Mouse (Mus musculus) myocyte (in vitro differentiated cells): ENCODE data around the gene Scn11a. TPM values are rescaled to one million over a fixed set of nuclear protein-coding genes. Genes with fewer than 3 reads are reported as not detected.
A peak's percentile ranks its signal among the peaks of the same experiment; 100 is the strongest.

Experiments used
- H3K27me3 ChIP-seq: one replicate; pipeline ENCODE4 v1.6.1; 2011; ENCODE audit not compliant: control insufficient read depth, insufficient read depth, insufficient read length
- H3K36me3 ChIP-seq: one replicate; pipeline ENCODE4 v1.6.1; 2011; ENCODE audit not compliant: control insufficient read depth, insufficient read depth
- H3K4me2 ChIP-seq: one replicate; pipeline ENCODE4 v1.6.1; 2011; ENCODE audit warnings: low read depth, control low read depth
- H3K4me3 ChIP-seq: one replicate; pipeline ENCODE4 v1.5.1; 2011; ENCODE audit warnings: mild to moderate bottlenecking, control low read depth, moderate library complexity
- H3K79me2 ChIP-seq: one replicate; pipeline ENCODE4 v1.6.1; 2011; ENCODE audit not compliant: control insufficient read depth, insufficient read depth
- H3ac ChIP-seq: one replicate; pipeline ENCODE4 v1.6.1; 2011; ENCODE audit not compliant: control insufficient read depth, insufficient read length
- CEBPB ChIP-seq: IDR thresholded peaks from 2 replicates; pipeline ENCODE4 v1.6.1; 2011; ENCODE audit warnings: mild to moderate bottlenecking, moderate library complexity; ENCODE audit not compliant: poor library complexity, insufficient read depth, severe bottlenecking
- E2F4 ChIP-seq: IDR thresholded peaks from one replicate; pipeline ENCODE4 v1.6.1; 2011; ENCODE audit warnings: mild to moderate bottlenecking, control low read depth, moderate library complexity; ENCODE audit not compliant: insufficient read depth
- MAX ChIP-seq: IDR thresholded peaks from one replicate; pipeline ENCODE4 v1.6.1; 2011; ENCODE audit warnings: low read depth, mild to moderate bottlenecking, control low read depth
- MYOD1 ChIP-seq, 3 experiments: IDR thresholded peaks; one replicate each; pipeline ENCODE4 v1.6.1; 2011; ENCODE audit warnings: control low read depth in 2 of 3, low read depth in 2 of 3, mild to moderate bottlenecking in 2 of 3, moderate library complexity in 1 of 3; ENCODE audit not compliant: insufficient read length in 2 of 3, control insufficient read depth in 1 of 3
- MYOG ChIP-seq, 3 experiments: IDR thresholded peaks; one replicate each; pipeline ENCODE4 v1.6.1; 2011; ENCODE audit warnings: control low read depth in 2 of 3, low read depth in 2 of 3, mild to moderate bottlenecking in 2 of 3; ENCODE audit not compliant: insufficient read length in 2 of 3, control insufficient read depth in 1 of 3, insufficient read depth in 1 of 3
- POLR2A ChIP-seq: IDR thresholded peaks from one replicate; pipeline ENCODE4 v1.6.1; 2011; ENCODE audit warnings: low read depth, mild to moderate bottlenecking, control low read depth, moderate library complexity; ENCODE audit not compliant: insufficient read length
- POLR2AphosphoS2 ChIP-seq: IDR thresholded peaks from one replicate; pipeline ENCODE4 v1.6.1; 2011; ENCODE audit warnings: low read depth, control low read depth; ENCODE audit not compliant: insufficient read length
- REST ChIP-seq: IDR thresholded peaks from one replicate; pipeline ENCODE4 v1.6.1; 2011; ENCODE audit warnings: mild to moderate bottlenecking, control low read depth, moderate library complexity; ENCODE audit not compliant: insufficient read depth, insufficient read length
- SRF ChIP-seq: IDR thresholded peaks from one replicate; pipeline ENCODE4 v1.6.1; 2011; ENCODE audit warnings: low read depth; ENCODE audit not compliant: control insufficient read depth, insufficient read length
- TCF12 ChIP-seq: IDR thresholded peaks from one replicate; pipeline ENCODE4 v1.6.1; 2011; ENCODE audit warnings: mild to moderate bottlenecking, control low read depth; ENCODE audit not compliant: poor library complexity, insufficient read depth, severe bottlenecking
- TCF3 ChIP-seq: IDR thresholded peaks from one replicate; pipeline ENCODE4 v1.6.1; 2011; ENCODE audit warnings: low read depth, control low read depth; ENCODE audit not compliant: insufficient read length
- USF1 ChIP-seq: IDR thresholded peaks from one replicate; pipeline ENCODE4 v1.6.1; 2011; ENCODE audit warnings: low read depth, mild to moderate bottlenecking, control low read depth, moderate library complexity
- polyA plus RNA-seq: library from polyadenylated mRNA; unstranded; fragments of >200 nt; fragmentation: generic; extraction: Trizol; gene quantifications from one replicate; pipeline ENCODE4 v1.2.1, GENCODE M21; 2012; ENCODE audit warnings: missing spikeins

Scn11a gene
- polyA plus RNA-seq, 1 experiment = 0.01 TPM

- Histone ChIP-seq H3K4me3 (no peak overlapping the region), H3K79me2 (no peaks in the 10 kb centered on the region), H3K4me2 (peak overlapping the region; percentile 42)
These were observed 1.5 kb downstream of the Scn11a start for GRCm38 (mm10) chr9:119823722-119824121.

DNA sequence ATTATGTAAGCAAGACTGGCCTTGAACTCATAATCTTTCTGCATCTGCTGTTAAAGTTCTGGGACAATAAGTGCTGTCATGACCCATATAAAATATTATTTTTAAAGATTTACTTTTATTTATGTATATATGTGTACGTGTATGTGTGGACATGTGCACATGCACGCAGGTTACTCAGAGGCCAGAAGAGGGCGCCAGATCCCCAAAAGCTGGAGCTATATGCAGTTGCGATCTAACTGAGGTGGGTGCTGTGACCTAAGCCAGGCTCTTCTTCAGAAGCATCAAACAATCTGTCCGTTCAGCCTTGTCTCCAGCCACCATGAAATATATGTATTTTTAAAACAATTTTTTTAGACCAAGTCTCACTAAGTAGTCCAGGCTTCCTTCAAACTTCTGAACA lies 11.6 kb downstream of the Scn11a start:
- H3ac ChIP-seq = no peak overlapping the region
- no peaks in the 10 kb centered on the region for H3K79me2 ChIP-seq
- no peaks in the 10 kb centered on the region for H3K36me3 ChIP-seq
- H3K27me3 ChIP-seq = peaks cover 3% of the 10 kb centered on the region
- TF ChIP-seq MAX (no peak), POLR2AphosphoS2 (no peak), USF1 (no peak), MYOG (IDR thresholded peaks at IDR 0.05; ENCODE audit: control insufficient read depth in 1 of 3, insufficient read depth in 1 of 3, insufficient read length in 2 of 3, low read depth in 2 of 3) (no peak), TCF12 (no peak), TCF3 (no peak), REST (no peak), SRF (no peak), CEBPB (no peak), POLR2A (no peak), MYOD1 (IDR thresholded peaks at IDR 0.05; ENCODE audit: control insufficient read depth in 1 of 3, insufficient read length in 2 of 3, low read depth in 2 of 3) (no peak), E2F4 (no peak)
- H3K4me2 ChIP-seq = no peak overlapping the region
- H3K4me3 ChIP-seq = no peak overlapping the region

More at GRCm38 (mm10) chr9:119823722-119824121, 1.5 kb downstream of the Scn11a start:
- TF ChIP-seq MYOG (IDR thresholded peaks at IDR 0.05; ENCODE audit: control insufficient read depth in 1 of 3, insufficient read depth in 1 of 3, insufficient read length in 2 of 3, low read depth in 2 of 3) (no peak), REST (no peak), SRF (no peak), USF1 (no peak), CEBPB (no peak), POLR2A (no peak), MYOD1 (IDR thresholded peaks at IDR 0.05; ENCODE audit: control insufficient read depth in 1 of 3, insufficient read length in 2 of 3, low read depth in 2 of 3) (no peak), TCF12 (no peak)
- Histone ChIP-seq H3K36me3 (no peaks in the 10 kb centered on the region), H3K27me3 (no peaks in the 10 kb centered on the region), H3ac (no peak overlapping the region)

DNA sequence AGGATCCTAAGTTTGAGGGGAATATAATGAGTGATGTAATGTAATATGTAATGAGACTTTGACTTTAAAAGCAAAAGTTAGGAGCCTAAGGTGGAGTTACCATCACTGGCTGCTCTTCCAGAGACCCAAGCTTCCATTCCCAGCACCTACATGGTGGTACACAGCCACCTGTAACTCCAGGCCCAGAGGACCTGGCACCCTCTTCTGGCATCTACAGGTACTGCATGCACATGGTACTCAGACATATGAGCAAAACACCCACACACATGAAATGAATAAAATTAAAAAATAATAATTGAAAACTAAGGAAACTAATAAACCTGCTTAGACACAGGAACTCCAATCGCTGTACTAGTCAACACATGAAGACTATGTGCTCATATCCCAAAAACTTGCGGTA lies 18.8 kb downstream of the Scn11a start:
- Histone ChIP-seq H3K36me3 (no peaks in the 10 kb centered on the region), H3K27me3 (peaks cover 33% of the 10 kb centered on the region), H3K79me2 (no peaks in the 10 kb centered on the region), H3K4me3 (no peak overlapping the region), H3K4me2 (no peak overlapping the region), H3ac (no peak overlapping the region)
- TF ChIP-seq REST (no peak), TCF3 (no peak), TCF12 (no peak), SRF (no peak), E2F4 (no peak), POLR2A (no peak), POLR2AphosphoS2 (no peak), MYOG (IDR thresholded peaks at IDR 0.05; ENCODE audit: control insufficient read depth in 1 of 3, insufficient read depth in 1 of 3, insufficient read length in 2 of 3, low read depth in 2 of 3) (no peak), CEBPB (no peak), MYOD1 (IDR thresholded peaks at IDR 0.05; ENCODE audit: control insufficient read depth in 1 of 3, insufficient read length in 2 of 3, low read depth in 2 of 3) (no peak), USF1 (no peak)

DNA sequence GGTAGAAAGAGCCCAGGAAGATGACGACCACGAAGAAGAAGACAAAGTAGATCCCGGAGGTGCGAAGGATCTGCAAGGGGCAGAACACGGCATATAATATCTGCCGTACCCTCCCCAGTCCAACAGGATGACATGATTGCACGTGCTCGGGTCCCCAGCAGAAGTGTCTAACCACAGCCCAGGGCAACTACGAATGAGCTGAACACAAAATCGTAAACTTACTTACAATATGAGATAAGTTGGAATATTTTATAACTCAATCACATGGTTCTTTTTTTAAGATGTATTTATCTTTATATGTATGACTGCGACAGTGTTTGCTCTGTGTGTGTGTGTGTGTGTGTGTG lies 20.8 kb downstream of the Scn11a start:
- H3K4me2 ChIP-seq = no peak overlapping the region
- H3ac ChIP-seq = no peak overlapping the region
- no peaks in the 10 kb centered on the region for H3K79me2 ChIP-seq
- H3K36me3 ChIP-seq = no peaks in the 10 kb centered on the region
- peaks cover 36% of the 10 kb centered on the region for H3K27me3 ChIP-seq
- no peak for TF ChIP-seq MAX
- TF ChIP-seq E2F4 = no peak
- no peak for TF ChIP-seq POLR2A
- TF ChIP-seq TCF3 = no peak
- TF ChIP-seq CEBPB = no peak
- no peak for TF ChIP-seq SRF
- TF ChIP-seq TCF12 = no peak
- H3K4me3 ChIP-seq = no peak overlapping the region

DNA sequence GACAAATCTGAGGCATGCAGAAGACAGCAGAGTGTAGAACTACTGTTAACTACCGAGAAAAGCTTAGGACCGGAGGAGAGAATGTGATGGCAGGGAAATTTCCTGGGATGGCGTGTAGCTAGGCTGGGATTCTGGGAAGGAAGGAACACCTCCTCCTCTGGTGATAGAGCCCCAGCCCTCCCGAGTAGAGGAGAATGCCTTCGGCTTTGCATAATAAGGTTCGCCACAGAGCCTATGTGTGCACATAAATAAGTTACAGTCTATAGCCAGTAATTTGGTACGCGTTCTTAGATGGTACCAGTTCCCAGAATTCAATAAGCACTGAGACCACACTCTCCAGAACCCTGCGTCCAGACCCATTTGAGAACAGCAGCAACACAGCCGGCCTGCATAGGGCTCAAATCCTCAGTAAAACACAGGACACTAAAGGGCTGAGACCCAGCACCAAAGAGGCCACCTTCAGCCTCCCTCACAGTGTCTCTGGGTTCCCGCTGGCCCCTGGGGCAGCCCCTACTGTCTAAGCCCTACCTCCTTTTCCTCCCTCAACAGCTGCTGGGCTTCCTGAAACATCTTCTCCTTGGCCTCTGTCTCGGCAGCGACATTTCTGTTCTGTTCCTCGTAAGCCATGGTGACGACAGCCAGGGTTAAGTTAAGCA lies 21.3 kb downstream of the Scn11a start:
- Histone ChIP-seq H3ac (no peak overlapping the region), H3K79me2 (no peaks in the 10 kb centered on the region), H3K4me3 (no peak overlapping the region), H3K36me3 (no peaks in the 10 kb centered on the region), H3K4me2 (no peak overlapping the region), H3K27me3 (peaks cover 41% of the 10 kb centered on the region)
- TF ChIP-seq TCF3 (no peak), TCF12 (no peak), REST (no peak), E2F4 (no peak), MYOG (IDR thresholded peaks at IDR 0.05; ENCODE audit: control insufficient read depth in 1 of 3, insufficient read depth in 1 of 3, insufficient read length in 2 of 3, low read depth in 2 of 3) (no peak), POLR2A (no peak), MYOD1 (IDR thresholded peaks at IDR 0.05; ENCODE audit: control insufficient read depth in 1 of 3, insufficient read length in 2 of 3, low read depth in 2 of 3) (no peak), CEBPB (no peak), MAX (no peak), SRF (no peak), POLR2AphosphoS2 (no peak), USF1 (no peak)
